Mouse (Mus musculus) midbrain, embryonic 16.5 days (tissue): ENCODE results near the gene Ndufb6. TPM values are rescaled to one million over a fixed set of nuclear protein-coding genes. Genes with fewer than 3 reads are reported as not detected.

Experiments used
- ATAC-seq: fragments of 200-750 bp; cut with Nextera tagmentation; 2 replicates; pipeline ENCODE4 v1.8.0; 2017; ENCODE audit warnings: moderate TSS enrichment
- H3K27ac ChIP-seq: fragments of 300-500 bp; sonication (generic); 2 replicates; pipeline ENCODE4 v1.5.1; 2014; ENCODE audit warnings: mild to moderate bottlenecking, low read length, mixed read lengths
- H3K27me3 ChIP-seq: fragments of 300-500 bp; sonication (generic); 2 replicates; pipeline ENCODE4 v1.6.1; 2014; ENCODE audit warnings: low read depth, low read length, mixed read lengths; ENCODE audit not compliant: control insufficient read depth, insufficient read depth
- H3K36me3 ChIP-seq: fragments of 300-500 bp; sonication (generic); 2 replicates; pipeline ENCODE4 v1.6.1; 2014; ENCODE audit warnings: mild to moderate bottlenecking, low read length, moderate library complexity, mixed read lengths; ENCODE audit not compliant: control insufficient read depth, insufficient read depth
- H3K4me1 ChIP-seq: fragments of 300-500 bp; sonication (generic); 2 replicates; pipeline ENCODE4 v1.6.1; 2014; ENCODE audit warnings: mild to moderate bottlenecking, low read length, mixed read lengths; ENCODE audit not compliant: control insufficient read depth, insufficient read depth
- H3K4me2 ChIP-seq: fragments of 300-500 bp; sonication (generic); 2 replicates; pipeline ENCODE4 v1.6.1; 2014; ENCODE audit warnings: mild to moderate bottlenecking, low read length, mixed read lengths
- H3K4me3 ChIP-seq: fragments of 300-500 bp; sonication (generic); 2 replicates; pipeline ENCODE4 v1.5.1; 2014; ENCODE audit warnings: low read depth, mild to moderate bottlenecking, low read length, moderate library complexity, mixed read lengths
- H3K9ac ChIP-seq: fragments of 300-500 bp; sonication (generic); 2 replicates; pipeline ENCODE4 v1.6.1; 2014; ENCODE audit warnings: low read depth, low read length, mixed read lengths
- H3K9me3 ChIP-seq: fragments of 300-500 bp; sonication (generic); replicated peaks from 2 replicates; pipeline ENCODE4 v1.6.1; 2014; ENCODE audit warnings: mild to moderate bottlenecking, low read length, mixed read lengths; ENCODE audit not compliant: control insufficient read depth, poor library complexity, severe bottlenecking
- WGBS: fragments of 180-500 bp; shearing (Covaris S2); extraction: QIAGEN DNeasy Blood & Tissue Kit; methylation state at CpG from one replicate; pipeline ENCODE4 v1.1.7; 2014; 5-methylcytosine and 5-hydroxymethylcytosine counted together
- polyA plus RNA-seq: library from polyadenylated mRNA; unstranded; fragments of >200 nt; fragmentation: Nextera tagmentation; extraction: Ambion mirVana; gene quantifications from 2 replicates; pipeline ENCODE4 v1.2.1, GENCODE M21; 2015

The Ndufb6 gene
- polyA plus RNA-seq = 311 and 351 TPM in 2 replicates

DNA sequence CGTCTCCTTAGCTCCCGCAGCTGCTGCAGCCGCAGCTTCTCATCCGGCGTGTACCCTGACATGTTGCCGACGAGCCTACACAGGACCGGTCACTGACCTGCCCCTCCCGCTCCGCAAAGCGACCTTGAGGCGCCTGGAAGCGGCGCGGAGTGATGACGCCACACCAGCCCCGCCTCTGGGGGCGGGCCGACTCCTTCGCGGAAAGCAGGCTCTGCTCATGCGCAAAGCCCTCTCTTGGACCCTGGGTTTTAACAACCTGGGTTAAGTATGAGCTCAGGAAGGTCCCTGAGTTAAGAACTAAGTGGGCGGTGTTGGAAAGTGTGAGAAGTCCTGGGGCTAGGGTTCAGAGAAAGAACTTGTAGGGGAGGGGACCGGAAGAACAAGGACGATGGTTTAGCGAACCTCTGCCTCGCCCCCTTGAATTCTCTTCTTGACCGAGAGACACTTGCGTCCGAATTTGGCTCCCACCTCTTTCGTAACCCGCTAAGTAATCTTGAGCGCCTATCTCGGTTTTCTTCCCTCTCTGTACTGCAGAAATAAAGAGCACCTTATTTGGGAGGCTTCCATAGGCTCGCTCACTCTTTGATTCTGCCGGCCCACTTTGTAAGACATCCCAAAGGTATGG lies at the start of gene Ndufb6:
TSS of gene Ndufb6 (minus strand) at position 146 of the 625 bp plus-strand sequence.
- no peaks in the 10 kb centered on the region for H3K9me3 ChIP-seq
- no peaks in the 10 kb centered on the region for H3K27me3 ChIP-seq
- H3K9ac ChIP-seq = peak within 1 kb of the TSS; percentile 71
- no peaks in the 10 kb centered on the region for H3K36me3 ChIP-seq
- peak; percentile 96 for ATAC-seq
- peak within 1 kb of the TSS; percentile 65 for H3K4me3 ChIP-seq
- under 1% methylated on average over 36 of the region's 36 CpGs for WGBS
- H3K27ac ChIP-seq = peak within 1 kb of the TSS; percentile 43; the same call in 1 of the 2 replicates
- H3K4me1 ChIP-seq = peaks cover 11% of the 10 kb centered on the region
- H3K4me2 ChIP-seq = peak within 1 kb of the TSS; percentile 70

DNA sequence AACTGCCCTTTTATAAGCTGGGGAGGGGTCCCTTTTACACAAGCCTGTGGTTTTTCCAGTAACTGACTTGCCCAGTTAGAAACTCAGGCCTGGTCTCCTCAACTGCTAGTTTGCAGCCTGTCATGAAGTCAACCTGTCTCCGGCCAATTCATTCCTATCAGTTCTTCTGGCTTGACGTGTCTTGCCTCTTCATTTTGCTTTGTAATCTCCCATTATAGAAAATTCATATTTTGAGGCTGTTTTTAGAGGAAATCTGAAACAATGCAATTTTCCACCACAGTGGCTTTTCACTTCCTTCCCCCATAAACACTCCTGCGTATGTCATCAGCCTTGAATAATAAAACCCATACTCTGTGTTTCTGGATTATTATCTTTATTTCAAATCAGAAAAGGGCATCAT lies 47.9 kb upstream of the Ndufb6 start:
- H3K9ac ChIP-seq = no peak overlapping the region
- H3K4me1 ChIP-seq = no peaks in the 10 kb centered on the region
- ATAC-seq = no peak
- 92% methylated on average over 3 of the region's 3 CpGs for WGBS
- no peaks in the 10 kb centered on the region for H3K9me3 ChIP-seq
- H3K27me3 ChIP-seq = no peaks in the 10 kb centered on the region
- no peak overlapping the region for H3K27ac ChIP-seq
- no peak overlapping the region for H3K4me3 ChIP-seq
- H3K36me3 ChIP-seq = no peaks in the 10 kb centered on the region
- H3K4me2 ChIP-seq = no peak overlapping the region

DNA sequence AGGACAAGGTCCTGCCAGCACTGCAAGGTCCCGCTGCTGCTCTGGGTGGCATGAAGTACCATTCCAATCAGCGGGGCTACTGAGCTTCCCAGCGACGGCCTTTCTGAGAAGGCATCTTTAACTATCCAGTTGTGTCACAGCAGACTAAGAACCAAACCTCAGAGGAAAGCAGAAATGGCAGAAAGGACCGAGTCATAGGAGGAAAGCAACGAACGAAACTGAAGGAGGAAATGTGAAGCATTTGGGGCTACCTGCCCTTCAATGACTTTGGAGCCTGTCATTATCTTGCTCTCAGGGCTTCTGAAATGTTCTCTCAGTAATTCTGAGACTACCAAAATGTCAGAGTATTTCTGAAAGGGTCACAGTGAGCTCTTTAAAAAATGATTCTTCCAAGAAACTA lies 45.4 kb upstream of the Ndufb6 start:
- H3K36me3 ChIP-seq = no peaks in the 10 kb centered on the region
- 86% methylated on average over 7 of the region's 7 CpGs for WGBS
- no peak overlapping the region for H3K4me3 ChIP-seq
- H3K4me1 ChIP-seq = no peaks in the 10 kb centered on the region
- H3K27ac ChIP-seq = no peak overlapping the region
- no peaks in the 10 kb centered on the region for H3K27me3 ChIP-seq
- H3K9ac ChIP-seq = no peak overlapping the region
- no peaks in the 10 kb centered on the region for H3K9me3 ChIP-seq
- ATAC-seq = no peak
- H3K4me2 ChIP-seq = no peak overlapping the region

DNA sequence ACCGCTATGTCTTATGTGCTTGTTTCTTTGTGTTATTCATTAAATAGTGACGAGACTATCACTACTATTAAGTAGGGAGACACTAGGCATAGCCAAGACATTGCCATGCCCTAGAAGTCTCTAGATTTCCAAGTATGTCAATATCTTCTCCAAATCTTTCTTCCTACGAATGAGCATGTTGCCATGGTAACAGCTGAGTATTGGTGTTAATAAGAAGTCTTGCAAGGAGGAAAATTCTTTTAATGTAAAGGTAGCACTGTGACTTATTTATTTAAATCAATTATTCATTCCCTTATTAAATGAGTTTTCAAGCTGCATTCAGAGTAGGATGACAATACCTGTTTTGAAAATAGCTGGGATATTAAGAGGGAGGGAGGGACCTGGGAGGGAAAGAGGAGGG lies 38.2 kb upstream of the Ndufb6 start:
- Histone ChIP-seq H3K27me3 (no peaks in the 10 kb centered on the region), H3K9ac (no peak overlapping the region), H3K36me3 (no peaks in the 10 kb centered on the region), H3K9me3 (no peaks in the 10 kb centered on the region), H3K4me1 (no peaks in the 10 kb centered on the region), H3K27ac (no peak overlapping the region), H3K4me2 (no peak overlapping the region), H3K4me3 (no peak overlapping the region)
- ATAC-seq = peak; percentile 60
- WGBS = 71% methylated on average over 3 of the region's 3 CpGs

DNA sequence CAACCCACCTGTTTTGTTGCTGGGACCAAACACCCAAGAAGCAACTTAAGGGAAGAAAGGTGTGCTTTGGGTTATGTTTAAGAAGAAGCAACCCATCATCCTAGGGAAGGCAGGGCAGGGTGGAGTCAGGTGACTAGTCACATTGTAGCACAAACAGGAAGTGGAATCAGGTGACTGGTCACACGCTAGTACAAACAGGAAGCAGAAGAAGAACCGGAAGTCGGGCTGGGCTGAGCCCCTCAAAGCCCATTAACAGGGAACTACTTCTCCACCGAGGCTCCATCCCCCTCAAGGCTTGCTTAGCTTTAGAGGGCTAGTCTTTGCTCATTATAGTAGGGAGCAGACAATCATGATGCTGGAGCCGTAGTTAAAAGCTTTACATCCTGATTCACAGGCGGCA lies 33.8 kb upstream of the Ndufb6 start:
- no peaks in the 10 kb centered on the region for H3K9me3 ChIP-seq
- no peak for ATAC-seq
- no peaks in the 10 kb centered on the region for H3K27me3 ChIP-seq
- no peak overlapping the region for H3K27ac ChIP-seq
- H3K9ac ChIP-seq = no peak overlapping the region
- H3K36me3 ChIP-seq = no peaks in the 10 kb centered on the region
- H3K4me1 ChIP-seq = peaks cover 4% of the 10 kb centered on the region; the same call in 1 of the 2 replicates
- no peak overlapping the region for H3K4me3 ChIP-seq
- H3K4me2 ChIP-seq = no peak overlapping the region
- 82% methylated on average over 6 of the region's 6 CpGs for WGBS

DNA sequence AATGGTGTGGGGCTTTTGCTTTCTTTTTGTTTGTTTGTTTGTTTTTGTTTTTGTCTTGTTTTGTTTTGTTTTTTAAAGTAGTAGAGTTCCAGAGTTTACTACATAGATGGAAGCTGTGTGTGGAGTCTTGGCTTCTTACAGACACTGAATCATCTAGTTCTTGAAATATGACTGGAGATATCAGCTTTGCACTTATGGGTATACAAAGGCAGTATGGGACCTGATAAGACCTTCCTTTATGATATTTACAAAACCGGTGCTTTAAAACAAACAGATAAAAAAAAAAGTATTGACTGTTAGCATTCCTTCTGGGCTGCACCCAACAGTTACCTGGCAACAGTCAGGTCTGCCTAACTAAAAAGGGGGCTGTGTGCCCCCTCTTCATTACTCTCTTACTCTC lies 33.0 kb upstream of the Ndufb6 start:
- no peak for ATAC-seq
- Histone ChIP-seq H3K9me3 (no peaks in the 10 kb centered on the region), H3K27me3 (no peaks in the 10 kb centered on the region), H3K9ac (no peak overlapping the region), H3K4me2 (no peak overlapping the region), H3K27ac (no peak overlapping the region), H3K4me1 (peaks cover 4% of the 10 kb centered on the region; the same call in 1 of the 2 replicates), H3K36me3 (no peaks in the 10 kb centered on the region), H3K4me3 (no peak overlapping the region)
- 91% methylated on average over 1 of the region's 1 CpGs for WGBS

DNA sequence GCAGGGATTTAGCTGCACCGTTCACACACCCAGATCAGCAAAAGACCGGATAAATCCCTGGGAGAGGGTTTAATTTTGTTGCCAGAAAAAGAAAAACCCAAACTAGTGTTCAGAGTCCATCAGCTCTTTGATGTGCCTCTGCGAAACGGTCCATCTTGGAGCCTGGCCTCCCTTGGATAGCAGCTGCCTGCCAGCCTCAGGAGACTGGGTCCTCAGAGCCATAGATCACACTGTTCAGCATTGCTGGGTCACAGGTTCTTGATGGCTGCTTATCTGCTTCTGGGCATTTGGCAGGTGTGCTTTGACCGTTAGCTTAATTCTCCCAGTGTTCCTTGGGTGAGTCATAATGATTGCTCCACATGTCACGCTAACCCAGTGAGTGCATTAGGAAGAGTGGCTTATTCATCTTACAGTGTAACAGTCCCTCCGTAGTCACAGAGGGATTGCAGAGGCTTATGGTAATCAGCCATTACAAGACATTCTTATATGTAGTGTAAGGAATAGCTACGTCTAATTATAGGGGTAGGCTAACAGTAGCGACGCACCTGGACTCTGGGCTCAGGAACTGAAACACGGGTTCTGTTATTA lies 31.7 kb upstream of the Ndufb6 start:
- Histone ChIP-seq H3K9me3 (no peaks in the 10 kb centered on the region), H3K4me2 (no peak overlapping the region), H3K36me3 (no peaks in the 10 kb centered on the region), H3K27me3 (no peaks in the 10 kb centered on the region), H3K9ac (no peak overlapping the region), H3K27ac (no peak overlapping the region), H3K4me3 (no peak overlapping the region), H3K4me1 (peaks cover 4% of the 10 kb centered on the region; the same call in 1 of the 2 replicates)
- peak; percentile 62 for ATAC-seq
- 60% methylated on average over 11 of the region's 11 CpGs for WGBS

DNA sequence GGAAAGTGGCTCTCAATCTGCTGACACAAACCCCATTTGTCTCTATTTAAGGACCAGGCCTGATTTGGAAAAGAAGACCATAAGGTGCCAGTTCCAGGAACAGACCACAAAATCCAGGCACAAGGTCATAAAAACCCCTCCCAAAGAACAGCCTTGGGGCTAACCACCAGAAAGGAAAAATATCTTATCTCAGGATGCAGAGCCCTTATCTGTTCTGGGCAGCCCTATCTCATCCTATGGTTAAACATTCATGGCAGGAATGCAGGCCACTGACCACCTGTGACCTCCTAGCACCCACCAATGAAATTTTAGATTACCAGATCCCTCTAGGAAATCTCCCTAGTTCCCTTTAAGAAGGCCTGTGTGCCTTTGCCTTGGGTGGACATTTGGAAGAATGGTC lies 30.5 kb upstream of the Ndufb6 start:
- H3K4me1 ChIP-seq = peaks cover 4% of the 10 kb centered on the region; the same call in 1 of the 2 replicates
- no peak for ATAC-seq
- H3K4me3 ChIP-seq = no peak overlapping the region
- no peak overlapping the region for H3K27ac ChIP-seq
- no peak overlapping the region for H3K9ac ChIP-seq
- no peak overlapping the region for H3K4me2 ChIP-seq
- H3K27me3 ChIP-seq = no peaks in the 10 kb centered on the region
- no peaks in the 10 kb centered on the region for H3K9me3 ChIP-seq
- H3K36me3 ChIP-seq = no peaks in the 10 kb centered on the region

DNA sequence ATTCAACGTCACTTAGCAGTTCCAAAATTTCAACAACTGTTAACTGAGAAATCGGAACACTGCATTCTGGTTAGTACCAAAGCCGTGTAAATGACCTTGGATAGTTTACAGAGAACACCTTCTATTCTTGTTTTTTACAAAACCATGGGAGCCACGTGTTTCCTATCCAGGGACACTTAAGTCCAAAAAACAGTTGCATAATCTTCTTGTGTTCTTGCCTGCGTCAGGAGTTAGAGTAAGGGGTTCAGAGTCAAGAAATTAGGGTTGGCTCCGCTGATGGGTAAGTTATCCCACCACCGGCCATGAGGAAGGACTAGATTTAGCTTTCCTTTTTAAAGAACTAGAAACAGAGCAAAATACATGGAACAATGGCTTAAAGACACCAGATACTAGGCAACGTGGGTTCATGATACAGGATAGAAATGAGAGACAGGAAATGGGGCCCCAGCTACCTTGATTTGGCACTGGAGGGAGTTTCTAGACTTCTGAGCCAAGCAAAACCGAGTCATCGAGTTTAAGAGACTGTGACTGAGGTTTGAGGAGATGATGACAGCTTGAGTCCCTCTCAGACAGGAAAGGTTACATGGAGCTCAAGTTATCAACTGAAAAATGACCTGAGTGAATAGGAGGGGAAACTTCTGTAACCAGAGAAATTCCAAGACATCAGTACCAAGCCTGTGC lies 23.4 kb upstream of the Ndufb6 start:
- 89% methylated on average over 10 of the region's 10 CpGs for WGBS
- no peak overlapping the region for H3K27ac ChIP-seq
- H3K9ac ChIP-seq = no peak overlapping the region
- no peak for ATAC-seq
- H3K36me3 ChIP-seq = no peaks in the 10 kb centered on the region
- no peak overlapping the region for H3K4me2 ChIP-seq
- no peaks in the 10 kb centered on the region for H3K4me1 ChIP-seq
- no peaks in the 10 kb centered on the region for H3K9me3 ChIP-seq
- no peak overlapping the region for H3K4me3 ChIP-seq
- H3K27me3 ChIP-seq = no peaks in the 10 kb centered on the region
